Mouse (Mus musculus) heart, adult 8-10 months (tissue): ENCODE results near the gene Gm49361. TPM values are rescaled to one million over a fixed set of nuclear protein-coding genes. Genes with fewer than 3 reads are reported as not detected.
A peak's percentile ranks its signal among the peaks of the same experiment; 100 is the strongest.

Experiments used
- DNase-seq: peaks from one replicate; pipeline ENCODE4 v3.0.0; 2022; ENCODE audit warnings: low spot score
- total RNA-seq, 4 experiments: library from RNA; stranded (reverse); gene quantifications; 2 replicates each; pipeline ENCODE4 v1.2.4; 2022

Gm49361 gene
- total RNA-seq, 4 experiments from 2014 or later: 1.6 to 2.7 (median 1.8) TPM; not detected in 1

DNA sequence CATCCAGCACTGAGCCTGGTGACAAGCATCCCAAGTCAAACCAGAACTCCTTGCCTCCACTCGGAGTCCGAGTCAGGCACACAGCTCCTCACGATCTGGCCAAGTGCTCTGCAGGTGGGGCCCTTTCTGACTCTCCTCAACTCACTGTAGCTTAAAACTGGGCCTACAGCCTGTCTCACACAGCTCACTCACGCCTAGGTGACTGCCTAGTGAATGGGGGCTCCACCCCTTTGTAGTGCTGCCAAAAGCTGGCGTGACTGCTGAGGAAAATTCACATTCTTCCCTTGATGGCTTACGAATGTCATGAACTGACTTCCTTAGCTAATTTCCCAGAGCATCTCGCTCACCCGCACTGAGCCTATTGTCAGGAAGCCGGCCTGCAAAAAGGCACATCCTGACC lies 15.4 kb downstream of the Gm49361 start:
- peak; percentile 81 for DNase-seq

DNA sequence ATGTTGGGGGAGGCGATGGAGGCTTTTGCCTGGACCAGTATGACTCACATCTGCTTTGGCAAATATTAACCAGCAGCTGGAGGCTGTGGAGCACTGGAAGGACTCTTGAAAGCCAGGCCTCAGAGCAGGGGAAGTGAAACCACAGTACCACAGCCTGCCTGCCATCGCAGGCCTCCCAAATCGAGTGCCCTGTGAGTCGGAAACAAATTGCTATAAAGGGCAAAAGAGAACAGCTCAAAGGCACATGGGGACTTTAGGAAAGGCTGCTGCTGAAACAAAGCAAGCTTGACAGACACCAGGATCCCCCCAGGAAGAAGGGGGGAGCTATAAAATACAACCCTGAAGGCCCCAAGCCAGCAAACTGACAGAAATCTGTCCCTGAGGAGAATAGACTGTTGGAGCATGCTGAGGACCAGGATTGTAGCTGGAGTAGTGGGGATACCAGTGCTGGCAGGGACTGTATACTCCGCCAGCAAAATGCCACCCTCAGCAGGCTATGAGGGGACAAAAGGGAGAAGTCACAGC lies 15.9 kb downstream of the Gm49361 start:
- peak; percentile 75 for DNase-seq

DNA sequence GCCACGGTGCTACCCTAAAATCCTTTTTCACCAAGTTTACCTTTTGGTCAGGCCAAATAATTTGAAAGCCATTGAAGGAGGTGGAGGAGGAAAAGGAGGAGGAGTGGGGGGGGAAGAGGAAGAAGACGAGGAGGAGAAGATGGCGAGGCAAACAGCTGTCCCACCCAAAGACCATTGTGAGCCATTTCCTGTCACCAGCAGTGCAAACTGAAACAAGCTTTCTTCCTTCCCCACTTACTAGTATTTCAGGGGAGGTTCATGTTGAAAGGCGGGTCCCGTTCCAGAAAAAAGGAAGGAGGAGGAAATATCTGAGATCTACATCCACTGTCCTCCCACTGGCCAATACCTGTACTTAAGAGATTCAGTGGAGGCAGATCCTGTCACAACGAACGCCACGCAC lies 16.5 kb downstream of the Gm49361 start:
- peak; percentile 68 for DNase-seq

DNA sequence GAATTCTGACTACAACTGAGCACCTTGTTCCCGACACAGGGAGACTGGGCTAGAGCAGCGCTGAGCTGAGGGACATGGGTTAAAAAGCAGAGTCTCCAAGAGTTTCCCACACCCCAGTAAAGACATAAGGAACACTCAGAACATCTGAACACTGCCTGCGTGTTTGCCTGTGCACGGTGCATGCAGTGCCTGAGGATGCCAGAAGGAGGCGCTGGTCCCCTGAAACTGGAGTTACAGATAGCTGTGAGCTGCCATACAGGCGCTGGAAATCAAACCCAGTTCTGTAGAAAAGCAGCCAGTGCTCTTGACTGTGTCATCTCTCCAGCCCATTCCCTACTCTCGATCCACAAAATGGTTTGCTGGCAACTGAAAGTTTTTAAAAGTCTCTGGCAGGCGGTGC lies 19.7 kb downstream of the Gm49361 start:
- DNase-seq: no peak

DNA sequence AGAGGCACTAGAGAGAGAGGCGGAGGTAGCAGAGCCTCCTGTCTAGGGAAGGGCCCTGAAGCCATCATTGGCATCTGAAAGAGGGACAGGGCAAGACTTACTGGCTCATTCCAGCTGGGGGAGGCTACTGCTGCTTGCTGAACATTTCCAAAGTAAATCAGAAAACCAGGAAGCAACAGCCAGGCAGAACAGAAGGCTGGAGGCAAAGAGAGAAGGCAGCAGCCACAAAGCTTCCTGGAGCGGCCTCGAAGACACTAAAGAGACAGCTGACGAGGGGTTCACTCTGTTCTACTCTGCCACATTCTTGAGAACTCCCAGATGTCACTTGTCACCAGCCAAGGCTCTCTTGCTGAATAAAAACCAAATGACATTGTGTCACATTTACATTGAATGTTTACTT lies 21.4 kb downstream of the Gm49361 start:
- no peak for DNase-seq

DNA sequence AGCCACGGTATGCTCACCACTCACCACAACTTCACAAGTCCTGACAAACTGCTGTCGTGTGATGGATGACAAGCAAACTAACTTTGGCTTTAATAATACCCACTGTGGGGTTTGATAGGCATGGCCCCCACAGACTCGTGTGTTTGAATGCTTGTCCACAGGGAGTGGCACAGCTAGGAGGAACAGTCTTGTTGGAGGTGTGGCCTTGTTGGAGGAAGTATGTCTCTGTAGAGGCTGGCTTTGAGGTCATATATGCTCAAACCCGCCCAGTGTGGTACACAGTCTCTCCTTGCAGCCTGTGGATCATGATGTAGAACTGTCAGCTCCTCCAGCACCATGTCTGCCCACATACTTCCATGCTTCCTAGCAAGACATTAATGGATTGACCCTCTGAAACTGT lies 27.7 kb downstream of the Gm49361 start:
- DNase-seq: no peak

DNA sequence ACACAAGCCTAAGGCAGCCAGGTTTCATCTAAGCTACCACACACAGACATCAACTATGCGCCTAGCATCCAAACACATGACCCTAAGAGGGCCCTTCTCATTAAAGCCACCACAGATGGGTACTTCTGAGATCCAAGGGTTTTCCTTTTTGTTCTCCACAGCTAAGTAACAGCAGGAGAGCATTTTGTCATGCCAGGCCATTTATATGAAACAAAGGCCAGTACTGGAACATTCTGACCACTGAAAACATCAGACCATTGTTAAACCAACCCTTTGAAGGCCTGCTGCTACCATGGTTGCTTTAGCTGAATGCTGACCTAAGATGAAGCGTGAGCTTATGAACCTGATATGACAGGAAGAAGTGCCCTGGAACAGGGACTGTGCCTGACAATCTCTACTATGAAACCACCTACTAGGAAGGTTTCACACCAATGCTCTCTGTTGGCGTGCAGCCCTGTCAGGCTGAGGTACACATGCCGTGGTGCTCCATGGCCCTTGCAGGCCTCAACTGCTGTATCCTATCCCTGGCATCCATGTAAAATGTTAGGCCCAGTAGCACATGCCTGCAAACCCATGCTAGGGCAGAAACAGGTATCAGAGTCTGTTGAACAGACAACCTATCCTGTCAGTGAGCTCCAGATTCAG lies 29.2 kb downstream of the Gm49361 start:
- no peak for DNase-seq

DNA sequence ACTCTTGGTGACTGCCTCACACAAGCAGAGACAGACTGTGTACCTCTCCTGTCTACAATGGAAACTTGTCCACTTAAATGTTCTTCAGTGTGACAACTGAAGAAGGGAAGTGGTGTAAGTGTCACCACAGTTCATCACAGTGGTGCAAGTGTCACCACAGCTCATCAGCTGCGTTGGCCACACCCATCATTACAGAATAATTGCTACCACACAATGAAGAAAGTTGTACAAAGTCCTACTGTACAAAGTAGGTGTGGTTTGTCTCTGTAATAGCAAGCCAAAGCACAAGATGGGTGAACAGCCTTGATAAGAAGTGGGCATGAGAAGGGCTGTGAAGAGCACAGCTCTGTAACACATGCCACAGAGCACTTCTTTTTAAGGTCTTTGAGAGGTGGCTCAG lies 33.0 kb downstream of the Gm49361 start:
- no peak for DNase-seq

DNA sequence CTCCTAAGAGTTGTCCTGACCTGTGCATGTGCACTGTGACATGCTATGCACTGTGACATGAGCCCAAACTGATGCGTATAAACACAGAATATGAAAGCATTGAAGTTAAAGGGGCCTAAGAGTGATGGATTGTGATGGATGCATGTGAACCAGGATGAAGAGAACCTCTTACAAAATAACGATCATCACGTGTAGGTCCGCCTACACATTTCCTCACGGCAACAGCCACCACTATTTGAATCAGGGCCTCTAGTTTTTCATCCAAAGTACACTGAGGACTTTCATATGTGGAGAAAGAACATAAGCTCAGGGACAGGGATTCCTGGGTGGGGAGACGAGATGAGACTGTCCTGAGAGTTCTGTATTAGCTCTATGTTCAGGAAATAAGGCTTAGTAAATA lies 34.8 kb downstream of the Gm49361 start:
- no peak for DNase-seq

DNA sequence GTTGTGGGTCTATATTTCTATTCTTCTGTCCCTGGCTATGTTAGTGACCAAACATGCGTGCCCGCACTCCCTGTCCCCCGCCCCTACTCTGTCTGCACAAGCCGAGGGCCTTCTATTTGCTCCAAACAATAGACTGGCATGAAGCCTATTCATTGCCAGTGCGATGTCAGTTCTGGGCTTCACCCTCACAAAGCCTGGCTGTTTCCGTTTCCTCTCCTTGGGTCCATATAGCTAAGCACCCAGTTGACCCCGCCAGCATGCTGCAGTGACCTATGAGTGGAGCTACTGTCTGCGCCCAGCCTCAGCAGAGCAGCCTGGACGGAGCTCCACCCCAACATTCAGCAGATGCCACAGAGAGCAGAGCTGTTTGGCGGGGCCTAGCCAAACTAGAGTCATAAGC lies 36.7 kb downstream of the Gm49361 start:
- peak; percentile 35 for DNase-seq

DNA sequence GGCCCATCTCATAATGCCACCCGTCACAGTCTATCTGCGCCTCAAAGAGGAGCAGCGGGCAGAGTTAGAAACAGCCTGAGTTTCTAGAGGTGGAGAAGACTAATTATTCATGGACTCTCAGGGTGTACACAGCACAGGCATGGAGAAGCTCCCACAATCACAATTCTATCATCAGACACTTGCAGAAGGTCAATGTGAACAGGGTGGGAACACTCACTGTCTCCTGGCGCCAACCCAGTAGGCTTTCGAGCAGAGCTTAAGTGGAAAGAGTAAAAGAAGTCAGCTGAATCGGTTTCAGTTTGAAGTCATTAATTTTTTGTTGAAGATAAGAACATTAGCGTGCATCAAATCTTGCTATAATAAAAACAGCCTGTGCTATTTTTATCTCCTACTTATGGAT lies 37.3 kb downstream of the Gm49361 start:
- DNase-seq: peak; percentile 34

DNA sequence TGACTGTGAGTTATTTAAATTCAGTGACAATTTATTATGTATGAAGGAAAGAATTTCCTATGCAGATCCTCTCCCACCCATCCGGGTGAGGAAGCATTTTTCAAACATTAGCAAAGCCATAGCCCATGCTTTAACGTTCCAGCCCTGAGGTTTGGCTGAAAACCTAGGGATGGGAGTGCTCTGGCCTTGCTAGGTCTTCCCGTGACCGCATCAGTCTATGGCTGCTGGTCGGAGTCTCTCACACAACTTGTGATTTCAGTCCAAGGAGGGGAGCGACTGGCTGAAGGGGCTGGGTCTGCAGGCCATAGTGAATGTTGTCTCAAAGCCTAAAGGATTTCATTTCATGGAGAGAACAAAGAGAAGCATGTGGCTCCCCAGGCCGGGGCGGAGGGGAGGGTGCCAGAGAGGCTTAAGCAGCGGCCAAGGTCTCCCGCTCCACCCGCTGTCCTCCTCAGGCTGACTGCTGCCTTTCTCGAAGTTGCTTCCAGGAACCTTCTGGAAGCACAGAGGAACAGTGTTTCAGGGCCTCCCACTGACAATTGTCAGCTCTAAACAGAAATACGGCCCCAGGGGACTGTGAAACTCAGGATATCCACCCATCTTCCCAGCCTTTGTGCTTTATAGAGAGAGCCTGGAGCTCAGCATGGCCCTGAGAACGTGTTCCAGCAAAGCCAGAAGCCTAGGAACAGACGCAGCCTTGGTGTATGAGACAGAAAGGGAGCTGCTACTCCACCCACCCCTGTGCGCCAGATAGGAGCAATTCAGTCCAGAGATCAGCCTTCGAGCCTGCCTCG lies 38.6 kb downstream of the Gm49361 start:
- peak; percentile 73 for DNase-seq

DNA sequence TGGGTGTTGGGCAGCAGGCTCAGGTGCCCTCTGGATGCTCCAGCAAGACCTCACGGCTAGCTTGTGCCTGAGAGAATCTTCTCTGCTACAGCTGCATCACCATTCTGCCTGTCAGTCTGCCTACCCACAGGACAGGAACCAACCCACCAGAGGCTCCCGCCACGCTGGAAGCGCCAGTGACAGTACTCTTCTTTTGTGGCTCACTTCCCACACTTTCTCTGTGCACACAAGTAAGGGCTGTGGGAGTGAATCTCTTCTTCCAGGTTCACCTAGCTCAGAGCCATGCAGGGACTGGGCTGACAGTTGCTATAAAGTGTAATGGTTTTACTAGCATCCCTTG lies 39.2 kb downstream of the Gm49361 start:
- DNase-seq: no peak

DNA sequence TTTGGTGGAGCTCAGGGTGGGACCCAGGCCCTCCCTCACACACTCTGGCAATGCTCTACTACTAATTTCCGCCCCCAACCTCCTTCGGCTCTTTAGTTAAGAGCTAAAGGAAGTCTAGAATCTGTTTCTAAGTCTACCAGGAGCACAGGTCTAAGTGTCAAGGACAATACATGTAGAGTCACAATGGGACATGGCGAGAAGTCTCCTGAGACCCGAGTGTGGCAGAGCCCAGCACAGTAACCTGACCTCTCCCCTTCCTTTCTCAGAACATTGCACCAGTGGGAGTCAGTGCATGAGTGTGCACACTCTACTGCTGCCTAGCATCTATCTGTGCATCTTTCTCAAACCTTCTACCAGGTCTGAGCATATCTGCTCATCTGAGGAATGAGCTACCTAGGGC lies 40.1 kb downstream of the Gm49361 start:
- peak; percentile 36 for DNase-seq

DNA sequence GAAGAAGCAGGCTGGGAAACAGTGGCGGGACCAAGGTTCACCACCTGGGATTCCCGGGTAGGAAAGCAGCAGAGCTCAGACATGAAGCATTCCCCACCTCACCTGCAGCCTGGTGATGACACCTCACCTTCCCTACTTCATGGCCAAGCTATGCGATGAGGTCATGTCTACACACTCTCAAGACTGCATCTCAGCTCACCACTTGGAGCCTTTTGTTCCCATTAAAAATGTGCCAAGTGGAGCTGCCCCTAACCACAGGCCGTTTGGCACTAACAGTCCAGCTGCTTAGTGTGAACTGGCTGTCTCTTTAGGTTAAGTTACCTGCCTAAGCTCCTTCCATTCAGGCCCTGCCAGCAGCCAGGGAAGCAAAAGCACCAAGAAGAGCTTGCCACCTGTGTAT lies 40.8 kb downstream of the Gm49361 start:
- DNase-seq: no peak

DNA sequence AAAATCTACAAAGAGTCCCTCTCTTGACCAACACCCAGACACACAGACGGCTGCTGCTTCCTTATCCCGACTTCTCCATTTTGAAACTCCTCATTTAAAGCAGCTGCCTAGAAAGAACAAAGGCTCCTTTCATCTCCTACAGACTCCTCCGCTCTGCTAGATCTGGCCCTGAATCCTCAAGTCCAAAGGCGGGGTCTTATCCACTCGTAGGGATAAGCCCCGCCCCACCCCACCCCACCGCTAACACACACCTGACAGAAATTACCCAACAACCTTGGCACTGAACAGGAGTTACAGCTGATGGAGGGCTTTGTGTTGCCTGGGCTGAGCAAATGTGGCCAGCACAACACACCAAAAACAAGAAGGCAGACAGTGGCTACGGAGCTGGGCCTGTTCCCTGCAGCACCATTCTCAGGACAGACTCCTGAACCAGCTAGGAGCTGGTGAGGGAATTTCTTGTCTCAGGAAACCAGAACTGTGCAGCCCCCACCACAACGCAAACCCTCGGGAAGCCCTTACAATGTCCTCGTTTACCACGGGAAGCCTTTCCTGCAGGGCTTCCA lies 43.9 kb downstream of the Gm49361 start:
- DNase-seq: no peak

DNA sequence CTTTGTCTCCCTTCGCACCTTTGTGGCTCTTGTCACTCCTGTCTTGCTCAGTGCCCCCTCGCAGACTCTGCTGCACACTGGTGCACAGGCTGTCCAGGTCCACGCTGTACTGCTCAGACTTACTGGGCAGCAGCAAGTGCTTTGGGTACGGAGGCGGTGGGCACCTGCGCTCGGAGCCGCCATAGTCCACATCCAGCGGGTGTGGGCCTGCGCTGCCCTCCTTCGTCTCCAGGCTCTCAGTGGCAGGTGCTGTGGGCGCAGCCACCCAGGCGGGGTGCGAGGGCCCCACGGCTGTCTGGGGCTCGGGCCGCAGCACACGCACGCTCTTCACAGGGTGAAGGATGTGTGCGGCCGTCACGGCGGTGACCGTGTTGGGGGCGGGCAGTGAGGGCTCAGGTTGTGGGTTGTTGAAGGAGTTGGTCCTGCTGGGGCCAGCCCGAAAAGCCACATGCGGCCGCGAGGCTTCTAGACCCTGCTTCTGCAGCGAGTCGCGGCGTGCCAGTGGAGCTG lies 46.4 kb downstream of the Gm49361 start:
- no peak for DNase-seq

DNA sequence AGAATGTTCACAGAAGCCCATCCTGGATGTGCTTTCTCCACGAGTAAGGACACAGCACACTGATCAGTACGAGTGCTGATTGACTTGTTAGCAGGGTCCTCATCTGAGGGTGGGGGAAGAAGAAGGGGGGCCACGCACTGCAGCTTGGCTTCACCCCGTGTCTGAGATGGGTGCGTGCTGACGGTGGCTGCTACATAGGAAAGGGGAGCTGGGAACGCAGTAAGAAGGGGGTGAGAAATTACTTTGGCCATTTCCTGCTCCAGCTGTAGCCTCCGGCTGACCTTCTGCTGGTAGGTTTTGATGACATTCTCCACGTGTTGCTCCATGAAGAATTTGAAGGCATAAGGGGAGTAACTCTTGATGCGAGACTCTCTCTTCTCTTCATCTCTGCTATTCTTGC lies 46.9 kb downstream of the Gm49361 start:
- no peak for DNase-seq

DNA sequence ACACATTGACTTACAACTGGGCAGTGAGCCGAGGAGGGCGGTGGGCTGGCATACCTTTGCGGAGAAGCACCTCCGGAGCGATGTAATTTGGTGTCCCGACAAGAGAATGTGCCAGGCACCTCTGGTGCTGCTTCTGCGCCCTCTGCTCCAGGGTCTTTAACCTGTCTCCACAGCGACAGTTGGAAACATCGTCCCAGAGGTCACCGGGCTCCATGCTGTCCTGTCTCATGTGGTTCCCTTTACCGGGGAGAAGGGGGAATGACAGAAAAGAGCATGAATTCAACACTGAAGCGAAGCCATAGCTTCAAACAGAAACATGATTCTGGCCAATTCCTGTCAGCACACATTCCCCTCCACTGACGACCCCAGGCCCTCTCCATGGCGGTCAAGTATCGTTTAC lies 49.8 kb downstream of the Gm49361 start:
- no peak for DNase-seq

DNA sequence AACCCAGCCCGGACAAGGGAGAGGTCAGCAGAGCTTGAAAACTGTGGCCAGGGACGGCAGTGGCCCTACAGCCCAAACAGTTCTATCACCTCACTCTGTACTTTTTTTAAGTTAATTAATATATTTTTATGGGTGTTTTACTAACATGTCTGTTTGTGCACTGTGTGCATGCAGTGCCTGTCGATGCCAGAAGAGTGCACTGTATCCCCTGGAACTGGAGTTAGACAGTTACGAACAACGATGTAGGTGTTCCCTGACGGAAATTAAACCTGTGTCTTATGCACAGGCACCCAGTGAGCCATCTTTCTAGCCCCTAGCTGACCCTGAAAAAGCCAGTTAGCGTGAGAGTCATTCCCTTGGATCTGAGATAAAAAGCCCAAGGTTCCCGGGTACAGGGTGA lies 50.4 kb downstream of the Gm49361 start:
- no peak for DNase-seq

DNA sequence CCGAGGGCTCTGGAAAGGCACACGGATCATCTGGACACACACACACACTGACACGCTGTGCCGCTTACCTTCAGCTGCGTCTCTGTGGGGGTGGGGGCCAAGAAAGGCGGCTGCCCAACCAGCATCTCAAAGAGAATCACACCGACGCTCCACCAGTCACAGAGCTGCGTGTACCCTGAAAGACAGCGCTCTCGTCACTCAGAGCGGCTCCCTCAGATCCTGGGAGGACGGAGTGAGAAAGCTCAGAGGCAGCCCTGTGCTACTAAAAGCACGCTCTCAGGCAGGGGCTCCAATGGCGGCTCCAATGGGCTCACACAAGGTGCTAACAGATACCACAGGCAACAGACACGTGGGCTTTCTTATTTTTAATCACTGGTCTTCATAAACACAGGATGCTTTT lies 51.7 kb downstream of the Gm49361 start:
- DNase-seq: no peak

DNA sequence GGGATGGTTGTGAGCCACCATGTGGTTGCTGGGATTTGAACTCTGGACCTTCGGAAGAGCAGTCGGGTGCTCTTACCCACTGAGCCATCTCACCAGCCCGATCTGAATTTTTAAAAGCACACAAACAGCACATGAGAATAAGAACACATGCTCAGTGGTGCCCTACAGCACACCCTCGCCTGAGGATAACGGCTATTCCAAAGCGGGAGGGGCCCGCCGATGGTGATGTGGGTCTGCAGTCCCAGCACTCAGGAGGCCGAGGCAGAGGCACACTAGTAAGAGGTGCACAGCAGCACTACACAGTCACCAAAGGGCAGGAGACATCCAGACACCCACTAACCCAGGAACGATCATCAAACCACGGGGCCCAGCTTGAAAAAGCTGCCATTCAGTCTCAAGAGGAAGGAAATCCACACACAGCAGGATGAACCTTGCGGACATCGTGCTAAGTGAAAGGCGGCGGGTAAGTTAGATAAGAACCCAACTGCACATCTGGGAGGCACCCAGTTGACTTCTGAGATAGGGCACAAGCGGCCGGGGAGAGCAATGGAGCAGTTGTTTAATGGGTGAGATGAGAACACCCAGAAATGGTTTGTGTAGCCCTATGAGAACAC lies 53.3 kb downstream of the Gm49361 start:
- no peak for DNase-seq
